6 mouse cellular contexts compared by ENCODE assay signal in the genomic region with DNA sequence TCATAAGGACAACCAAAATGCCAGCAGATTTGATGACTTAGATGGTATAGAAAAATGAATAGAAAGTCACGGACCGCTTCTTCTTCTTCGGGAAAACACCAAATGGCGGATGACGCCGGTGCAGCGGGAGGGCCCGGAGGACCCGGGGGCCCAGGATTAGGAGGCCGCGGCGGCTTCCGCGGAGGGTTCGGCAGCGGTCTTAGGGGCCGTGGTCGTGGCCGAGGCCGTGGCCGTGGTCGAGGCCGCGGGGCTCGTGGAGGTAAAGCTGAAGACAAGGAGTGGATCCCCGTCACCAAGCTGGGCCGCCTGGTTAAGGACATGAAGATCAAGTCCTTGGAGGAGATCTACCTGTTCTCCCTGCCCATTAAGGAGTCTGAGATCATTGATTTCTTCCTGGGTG.
DNase-seq lines count a peak whose midpoint lies in the region.

No protein-coding gene starts in this region.

- peak; percentile 9 to 22 for DNase-seq in adrenal gland, adult (ENCODE audit: inconsistent age in 2 of 2, low spot score in 1 of 2)
- DNase-seq in cerebellum, adult 11 months = peak; percentile 2
- DNase-seq in heart, adult 11 months = peak; percentile 82
- peak; percentile 1 for DNase-seq in kidney, postnatal 14 days
- peak; percentile 2 for DNase-seq in lung, postnatal 10 days
- peak; percentile 25 for DNase-seq in thymus, postnatal 4 days

Comparison
In these comparisons a context has a peak if more than half of its experiments do, and no peak if none do; other contexts are left out.
1. Peak in every context shown above with its lines: DNase-seq.
2. DNase-seq: peak in every context shown above with its lines; median percentile 82 in heart, adult 11 months; 25 in thymus, postnatal 4 days; 16 in adrenal gland, adult; 2 in cerebellum, adult 11 months; 2 in lung, postnatal 10 days; 1 in kidney, postnatal 14 days.